Mouse (Mus musculus): ENCODE data around the gene Dnmt1. TPM values are rescaled to one million over a fixed set of nuclear protein-coding genes. Genes with fewer than 3 reads are reported as not detected.

The Dnmt1 gene
- total and polyA plus RNA-seq, 3 experiments = 412 to 1,953 (median 681) TPM

- H3K4me1 ChIP-seq (ENCODE audit: control insufficient read depth in 1 of 2, insufficient read depth in 2 of 2, low read length in 2 of 2) = peaks cover 2 to 33% of the 10 kb centered on the region in 2 experiments
- peak overlapping the region; percentile 32 for H3K27ac ChIP-seq (ENCODE audit: control insufficient read depth, low read depth, low read length)
- H3K79me2 ChIP-seq (ENCODE audit: control insufficient read depth, insufficient read depth, low read length, poor library complexity) = peaks cover 35% of the 10 kb centered on the region
- peaks cover 15 to 33% of the 10 kb centered on the region in 2 experiments for H3K36me3 ChIP-seq (ENCODE audit: control insufficient read depth in 1 of 2, insufficient read depth in 2 of 2, low read length in 2 of 2)
- H3K9me3 ChIP-seq (replicated peaks; ENCODE audit: insufficient read depth, low read length) = no peaks in the 10 kb centered on the region
- no peak for TF ChIP-seq ZMIZ1 (IDR thresholded peaks at IDR 0.05; ENCODE audit: low read depth, low read length)
- no peak for TF ChIP-seq MXI1 (IDR thresholded peaks at IDR 0.05; ENCODE audit: low read depth, low read length)
- no peak for TF ChIP-seq SIN3A (IDR thresholded peaks at IDR 0.05; ENCODE audit: low read length)
- TF ChIP-seq MAX (IDR thresholded peaks at IDR 0.05; ENCODE audit: low read length) = no peak
- no peak for TF ChIP-seq KAT2A (conservative IDR thresholded peaks at IDR 0.05; ENCODE audit: low read depth, low read length)
- no peak for TF ChIP-seq ELF1 (IDR thresholded peaks at IDR 0.05; ENCODE audit: low read depth, low read length)
- no peak for TF ChIP-seq ETS1 (IDR thresholded peaks at IDR 0.05; ENCODE audit: low read depth, low read length)
- TF ChIP-seq NRF1 (IDR thresholded peaks at IDR 0.05; ENCODE audit: insufficient read depth, low read depth, low read length, poor library complexity, severe bottlenecking) = no peak
- TF ChIP-seq MYB (IDR thresholded peaks at IDR 0.05; ENCODE audit: low read depth, low read length) = no peak
- TF ChIP-seq CHD1 (IDR thresholded peaks at IDR 0.05; ENCODE audit: low read depth, low read length) = no peak
- TF ChIP-seq POLR2AphosphoS5 (IDR thresholded peaks at IDR 0.05; ENCODE audit: borderline replicate concordance, low read depth, low read length) = no peak
- no peak for TF ChIP-seq TCF12 (IDR thresholded peaks at IDR 0.05; ENCODE audit: low read depth, low read length)
- no peak for TF ChIP-seq BHLHE40 (IDR thresholded peaks at IDR 0.05; ENCODE audit: borderline replicate concordance, low read depth, low read length)
- no peak for TF ChIP-seq MAZ (IDR thresholded peaks at IDR 0.05; ENCODE audit: low read depth, low read length)
- no peak for TF ChIP-seq GABPA (IDR thresholded peaks at IDR 0.05; ENCODE audit: low read depth, low read length)
- no peaks in the 10 kb centered on the region for H3K27me3 ChIP-seq (ENCODE audit: control insufficient read depth in 1 of 2, insufficient read depth in 2 of 2, low read length in 2 of 2)
- peak; percentile 85 for DNase-seq (ENCODE audit: low read depth, low spot score)
- H3K4me3 ChIP-seq (ENCODE audit: control insufficient read depth in 1 of 2, insufficient read depth in 1 of 2, low read depth in 2 of 2, low read length in 2 of 2) = no peak overlapping the region; a peak in 1 of 4 replicates
- H3K9ac ChIP-seq (ENCODE audit: control insufficient read depth, low read depth, low read length, poor library complexity, severe bottlenecking) = peak overlapping the region; percentile 48
These were observed 72.5 kb downstream of the Dnmt1 start for GRCm38 (mm10) chr9:20887191-20887590.

DNA sequence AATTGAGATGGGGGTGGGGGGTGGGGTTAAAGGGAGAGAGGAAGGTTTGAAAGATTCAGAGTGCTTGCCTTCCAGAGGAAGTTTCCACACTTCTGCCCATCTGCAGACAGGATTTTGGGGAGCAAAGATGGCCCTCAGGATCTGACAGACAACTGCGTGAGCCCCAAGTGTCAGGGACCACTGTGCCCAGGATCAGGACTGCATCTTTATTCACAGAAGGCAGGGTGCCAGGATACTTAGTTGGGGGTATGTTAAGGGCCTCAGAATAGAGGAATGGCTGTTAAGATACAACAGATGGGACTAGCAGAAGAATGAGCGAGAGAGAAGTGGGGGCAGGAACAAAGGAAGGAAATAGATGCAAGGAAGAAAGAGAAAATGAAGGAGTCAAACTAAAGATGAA lies 73.1 kb downstream of the Dnmt1 start:
- no peak for DNase-seq (ENCODE audit: low read depth, low spot score)
- no peak overlapping the region for H3K9ac ChIP-seq (ENCODE audit: control insufficient read depth, low read depth, low read length, poor library complexity, severe bottlenecking)
- peaks cover 2 to 29% of the 10 kb centered on the region in 2 experiments for H3K4me1 ChIP-seq (ENCODE audit: control insufficient read depth in 1 of 2, insufficient read depth in 2 of 2, low read length in 2 of 2)
- H3K27ac ChIP-seq (ENCODE audit: control insufficient read depth, low read depth, low read length) = no peak overlapping the region
- TF ChIP-seq EP300 (IDR thresholded peaks at IDR 0.05; ENCODE audit: low read depth in 1 of 2, low read length in 2 of 2) = no peak
- TF ChIP-seq SMC3 (IDR thresholded peaks at IDR 0.05; ENCODE audit: low read depth, low read length) = no peak
- no peak for TF ChIP-seq MAFK (IDR thresholded peaks at IDR 0.05; ENCODE audit: borderline replicate concordance, low read depth, low read length)
- TF ChIP-seq TCF12 (IDR thresholded peaks at IDR 0.05; ENCODE audit: low read depth, low read length) = no peak
- no peak for TF ChIP-seq ETS1 (IDR thresholded peaks at IDR 0.05; ENCODE audit: low read depth, low read length)
- TF ChIP-seq HCFC1 (IDR thresholded peaks at IDR 0.05; ENCODE audit: low read depth, low read length) = no peak
- no peak for TF ChIP-seq ELF1 (IDR thresholded peaks at IDR 0.05; ENCODE audit: low read depth, low read length)
- peaks cover 35% of the 10 kb centered on the region for H3K79me2 ChIP-seq (ENCODE audit: control insufficient read depth, insufficient read depth, low read length, poor library complexity)
- no peak overlapping the region for H3K4me3 ChIP-seq (ENCODE audit: control insufficient read depth in 1 of 2, insufficient read depth in 1 of 2, low read depth in 2 of 2, low read length in 2 of 2)
- no peaks in the 10 kb centered on the region for H3K9me3 ChIP-seq (replicated peaks; ENCODE audit: insufficient read depth, low read length)
- peaks cover 15 to 28% of the 10 kb centered on the region in 2 experiments for H3K36me3 ChIP-seq (ENCODE audit: control insufficient read depth in 1 of 2, insufficient read depth in 2 of 2, low read length in 2 of 2)
- H3K27me3 ChIP-seq (ENCODE audit: control insufficient read depth in 1 of 2, insufficient read depth in 2 of 2, low read length in 2 of 2) = no peaks in the 10 kb centered on the region
